Mouse (Mus musculus): ENCODE measurements at regions not wholly inside any gene's neighbourhood (a gene's known extent, or its start where the extent isn't known, plus 50 kb on each side); places are given as distances from the start of the nearest gene placed in this dataset.
"Not testable (repeated sequence)": the region's sequence is repeated elsewhere in the genome, so short reads cannot be mapped to it uniquely, and the experiment has no call there.

DNA sequence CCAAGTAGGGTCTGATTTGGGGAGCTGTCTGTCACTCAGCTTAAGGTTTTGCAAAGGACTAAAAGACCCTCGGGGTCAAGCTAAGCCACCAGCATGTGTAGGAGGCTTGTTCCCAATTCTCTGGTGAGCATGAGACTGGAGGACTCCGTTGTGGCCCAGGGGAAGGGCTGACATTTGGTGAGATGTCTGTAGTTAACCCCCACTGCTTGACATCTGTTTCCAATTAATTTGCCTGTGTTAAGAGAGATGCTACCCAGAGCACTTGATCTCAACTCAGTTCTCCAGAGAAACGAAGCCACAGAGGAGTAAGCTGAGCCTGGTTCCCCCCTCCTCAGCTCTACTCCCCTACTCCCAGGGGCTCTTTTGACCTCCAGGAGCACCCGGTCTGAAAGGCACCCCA, 100.2 kb upstream of the Top1 start:
- Histone ChIP-seq H3K4me3 (ENCODE audit: low read depth, low read length) (no peak overlapping the region), H3K27ac (ENCODE audit: low read length) (no peak overlapping the region), H3K4me2 (ENCODE audit: low read length) (no peak overlapping the region), H3K9me3 (replicated peaks; ENCODE audit: control insufficient read depth, low read length, poor library complexity, severe bottlenecking) (no peaks in the 10 kb centered on the region), H3K36me3 (ENCODE audit: control insufficient read depth, insufficient read depth, low read length) (no peaks in the 10 kb centered on the region), H3K4me1 (ENCODE audit: control insufficient read depth, insufficient read depth, low read length) (no peaks in the 10 kb centered on the region), H3K27me3 (ENCODE audit: control insufficient read depth, insufficient read depth, low read depth, low read length) (no peaks in the 10 kb centered on the region), H3K9ac (ENCODE audit: low read depth, low read length) (no peak overlapping the region)
- no peak for ATAC-seq
- 50% methylated on average over 4 of the region's 4 CpGs for WGBS

DNA sequence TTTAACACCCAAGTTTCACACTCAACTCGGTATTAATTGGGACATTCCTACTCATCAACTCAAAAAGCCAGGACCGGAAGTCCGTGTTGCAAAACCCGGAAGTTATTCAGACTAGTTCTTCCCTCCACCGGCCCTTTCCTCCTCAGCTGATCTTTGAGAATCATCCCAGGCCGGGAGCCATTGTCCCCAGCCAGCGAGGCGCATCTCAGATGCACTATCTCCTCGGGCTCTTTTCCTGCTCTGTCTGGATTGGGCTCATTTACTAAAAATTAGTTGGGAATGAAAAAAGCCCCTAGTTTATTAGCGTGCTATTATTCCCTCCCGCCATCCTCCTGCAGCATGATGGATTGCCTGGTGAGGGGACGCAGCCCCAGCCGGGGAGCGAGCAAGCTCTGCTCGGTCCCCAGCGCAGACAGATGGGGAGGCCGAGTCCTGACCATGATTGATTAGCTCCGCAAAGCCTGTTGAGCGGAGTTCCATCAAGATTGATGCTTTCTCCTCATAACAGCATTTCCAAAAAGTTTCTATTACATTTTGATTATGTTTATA, 93.5 kb upstream of the Top1 start:
- no peak overlapping the region for H3K9ac ChIP-seq (ENCODE audit: low read depth, low read length)
- H3K4me2 ChIP-seq (ENCODE audit: low read length), result no peak overlapping the region
- H3K27ac ChIP-seq (ENCODE audit: low read length), result no peak overlapping the region
- no peak overlapping the region for H3K4me3 ChIP-seq (ENCODE audit: low read depth, low read length)
- no peaks in the 10 kb centered on the region for H3K27me3 ChIP-seq (ENCODE audit: control insufficient read depth, insufficient read depth, low read depth, low read length)
- H3K36me3 ChIP-seq (ENCODE audit: control insufficient read depth, insufficient read depth, low read length), result no peaks in the 10 kb centered on the region
- 78% methylated on average over 19 of the region's 19 CpGs for WGBS
- no peak for ATAC-seq
- no peaks in the 10 kb centered on the region for H3K9me3 ChIP-seq (replicated peaks; ENCODE audit: control insufficient read depth, low read length, poor library complexity, severe bottlenecking)
- no peaks in the 10 kb centered on the region for H3K4me1 ChIP-seq (ENCODE audit: control insufficient read depth, insufficient read depth, low read length)

DNA sequence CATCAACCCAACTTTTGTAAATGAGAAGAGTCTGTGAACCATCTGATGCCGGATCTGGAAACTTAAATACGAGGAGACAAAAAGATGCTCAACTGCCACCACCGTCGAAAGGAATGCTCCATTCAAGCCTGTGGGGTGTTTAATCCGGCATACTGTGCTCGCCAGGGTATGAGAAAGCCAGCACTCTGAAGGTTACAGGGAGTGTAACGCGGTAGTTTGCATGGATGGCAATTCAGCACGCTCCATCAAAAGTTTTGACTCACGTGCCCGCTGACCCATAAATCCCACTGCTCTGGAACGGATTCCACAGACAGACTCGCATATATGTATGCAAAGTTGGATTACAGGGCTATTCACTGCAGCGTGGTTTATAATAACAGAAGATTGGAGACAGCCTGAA, 84.0 kb upstream of the Top1 start:
- H3K36me3 ChIP-seq (ENCODE audit: control insufficient read depth, insufficient read depth, low read length), result no peaks in the 10 kb centered on the region
- no peak for ATAC-seq
- no peaks in the 10 kb centered on the region; the same call in 1 of the 2 replicates for H3K27me3 ChIP-seq (ENCODE audit: control insufficient read depth, insufficient read depth, low read depth, low read length)
- H3K9me3 ChIP-seq (replicated peaks; ENCODE audit: control insufficient read depth, low read length, poor library complexity, severe bottlenecking), result no peaks in the 10 kb centered on the region
- H3K27ac ChIP-seq (ENCODE audit: low read length), result no peak overlapping the region
- H3K4me1 ChIP-seq (ENCODE audit: control insufficient read depth, insufficient read depth, low read length), result no peaks in the 10 kb centered on the region
- 16% methylated on average over 14 of the region's 14 CpGs for WGBS
- H3K9ac ChIP-seq (ENCODE audit: low read depth, low read length), result no peak overlapping the region
- no peak overlapping the region for H3K4me2 ChIP-seq (ENCODE audit: low read length)
- no peak overlapping the region for H3K4me3 ChIP-seq (ENCODE audit: low read depth, low read length)

DNA sequence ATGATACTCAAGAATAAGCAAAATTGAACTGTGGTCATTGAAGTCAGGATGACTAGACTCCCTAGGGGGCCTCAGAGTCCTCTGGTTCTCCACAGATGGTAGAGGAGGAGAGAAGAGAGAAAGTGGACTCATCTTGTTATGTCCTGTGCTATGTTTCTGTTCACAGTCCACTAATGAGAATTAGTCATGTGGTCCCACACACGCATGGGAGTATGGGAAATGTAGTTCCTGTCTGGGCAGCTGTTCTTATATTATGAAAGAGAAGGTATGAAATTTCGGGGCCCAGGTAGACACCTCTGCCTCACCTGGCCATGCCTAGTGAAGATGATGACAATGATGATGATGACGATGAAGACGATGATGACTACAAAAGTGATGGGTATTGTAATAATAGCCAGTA, 77.9 kb upstream of the Top1 start:
- H3K4me2 ChIP-seq (ENCODE audit: low read length), result no peak overlapping the region
- ATAC-seq, result no peak
- H3K9me3 ChIP-seq (replicated peaks; ENCODE audit: control insufficient read depth, low read length, poor library complexity, severe bottlenecking), result no peaks in the 10 kb centered on the region
- 98% methylated on average over 4 of the region's 4 CpGs for WGBS
- H3K27ac ChIP-seq (ENCODE audit: low read length), result no peak overlapping the region
- H3K27me3 ChIP-seq (ENCODE audit: control insufficient read depth, insufficient read depth, low read depth, low read length), result no peaks in the 10 kb centered on the region; the same call in 1 of the 2 replicates
- H3K36me3 ChIP-seq (ENCODE audit: control insufficient read depth, insufficient read depth, low read length), result no peaks in the 10 kb centered on the region
- H3K9ac ChIP-seq (ENCODE audit: low read depth, low read length), result no peak overlapping the region
- H3K4me1 ChIP-seq (ENCODE audit: control insufficient read depth, insufficient read depth, low read length), result no peaks in the 10 kb centered on the region
- no peak overlapping the region for H3K4me3 ChIP-seq (ENCODE audit: low read depth, low read length)

DNA sequence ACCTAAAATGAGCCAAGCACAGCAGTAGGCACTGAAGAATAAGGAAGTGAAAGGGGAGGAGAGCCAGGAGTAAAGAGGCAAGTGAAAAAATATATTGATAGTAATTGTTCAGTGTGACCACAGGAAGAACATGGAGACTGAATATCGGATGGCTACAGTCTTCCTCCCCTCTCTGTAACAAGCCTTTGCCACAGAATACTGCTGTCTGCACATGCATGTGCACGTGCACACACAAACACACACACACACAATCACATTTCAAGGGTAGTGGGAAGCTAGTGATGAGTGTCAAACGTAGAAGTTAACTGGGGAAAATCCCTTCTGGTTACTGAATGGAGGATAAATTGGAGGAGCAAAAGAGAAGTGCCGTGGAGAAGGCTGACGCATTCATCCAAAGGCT, 76.2 kb upstream of the Top1 start:
- no peak overlapping the region for H3K4me2 ChIP-seq (ENCODE audit: low read length)
- H3K9me3 ChIP-seq (replicated peaks; ENCODE audit: control insufficient read depth, low read length, poor library complexity, severe bottlenecking), result no peaks in the 10 kb centered on the region
- no peak overlapping the region for H3K4me3 ChIP-seq (ENCODE audit: low read depth, low read length)
- WGBS, result 80% methylated on average over 5 of the region's 5 CpGs
- H3K4me1 ChIP-seq (ENCODE audit: control insufficient read depth, insufficient read depth, low read length), result no peaks in the 10 kb centered on the region
- no peak for ATAC-seq
- H3K36me3 ChIP-seq (ENCODE audit: control insufficient read depth, insufficient read depth, low read length), result no peaks in the 10 kb centered on the region
- no peak overlapping the region for H3K9ac ChIP-seq (ENCODE audit: low read depth, low read length)
- no peak overlapping the region for H3K27ac ChIP-seq (ENCODE audit: low read length)
- no peaks in the 10 kb centered on the region for H3K27me3 ChIP-seq (ENCODE audit: control insufficient read depth, insufficient read depth, low read depth, low read length)

DNA sequence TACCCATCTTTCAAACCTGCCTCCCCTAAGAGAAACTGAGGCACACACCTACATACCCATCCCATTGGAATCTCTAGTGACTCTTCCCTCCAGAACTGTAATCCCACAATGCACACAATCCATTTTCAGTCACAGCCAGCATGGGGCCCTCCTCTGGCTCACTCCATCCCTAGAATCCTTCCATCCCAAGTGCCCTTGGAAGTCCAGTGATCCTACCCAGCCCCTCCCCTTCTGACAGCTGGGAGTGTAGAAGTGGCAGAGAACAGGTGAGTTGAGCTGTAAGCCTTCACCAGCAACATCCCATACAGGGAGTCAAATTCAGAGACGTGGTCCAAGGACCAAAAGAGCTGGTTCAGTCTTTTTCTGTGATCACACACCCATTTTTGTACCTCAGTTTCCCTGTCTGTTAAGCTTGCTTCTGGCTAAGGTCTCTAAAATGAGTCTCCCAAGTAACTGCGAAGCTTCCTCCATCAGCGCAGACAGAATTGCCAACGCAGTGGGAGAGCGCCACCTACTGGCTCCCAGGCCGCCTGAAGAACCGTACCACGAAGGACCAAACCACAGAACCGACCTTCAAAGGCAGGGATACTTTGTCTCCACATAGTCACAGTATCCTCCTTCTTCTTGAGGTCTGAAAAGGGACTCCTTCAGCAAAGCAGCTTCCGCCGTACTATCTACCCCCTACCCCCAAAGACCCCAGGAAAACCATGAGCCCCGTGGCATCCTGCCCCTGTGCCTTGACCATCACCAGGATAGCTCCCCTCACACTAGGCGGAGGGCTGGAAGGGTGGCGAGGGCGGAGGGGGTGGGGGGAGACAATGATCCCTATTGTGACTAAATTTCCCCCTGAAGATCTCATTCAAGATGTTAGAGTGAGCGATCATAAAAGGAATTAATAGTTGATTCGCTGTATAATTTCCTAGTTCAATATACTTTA, 67.0 kb upstream of the Top1 start:
- Histone ChIP-seq H3K4me2 (ENCODE audit: low read length) (peak overlapping the region; percentile 50), H3K4me1 (ENCODE audit: control insufficient read depth, insufficient read depth, low read length) (no peaks in the 10 kb centered on the region), H3K36me3 (ENCODE audit: control insufficient read depth, insufficient read depth, low read length) (no peaks in the 10 kb centered on the region), H3K27ac (ENCODE audit: low read length) (no peak overlapping the region), H3K9ac (ENCODE audit: low read depth, low read length) (no peak overlapping the region), H3K27me3 (ENCODE audit: control insufficient read depth, insufficient read depth, low read depth, low read length) (peaks cover 2% of the 10 kb centered on the region), H3K4me3 (ENCODE audit: low read depth, low read length) (peak overlapping the region; percentile 21; the same call in 1 of the 2 replicates), H3K9me3 (replicated peaks; ENCODE audit: control insufficient read depth, low read length, poor library complexity, severe bottlenecking) (no peaks in the 10 kb centered on the region)
- WGBS, result 10% methylated on average over 17 of the region's 17 CpGs
- ATAC-seq, result peak; percentile 67

DNA sequence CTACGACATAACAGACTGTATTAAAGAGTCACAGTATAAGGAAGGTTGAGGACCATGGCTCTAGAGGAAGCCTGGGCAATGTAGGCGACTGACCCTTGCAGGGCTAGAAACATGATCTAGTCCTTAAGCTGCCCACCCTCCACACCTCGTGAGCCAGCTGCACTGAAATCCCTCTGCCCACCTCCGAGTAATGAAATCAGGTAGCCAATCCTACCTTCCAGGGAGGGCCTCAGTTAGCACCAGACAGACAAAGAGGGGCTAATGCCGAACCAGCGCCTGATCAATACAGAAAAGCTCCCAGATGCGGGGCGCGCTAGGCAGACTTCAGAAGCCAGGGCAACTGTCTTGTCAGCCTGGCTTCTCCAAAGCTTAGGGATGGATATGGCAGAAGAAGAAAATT, 65.4 kb upstream of the Top1 start:
- ATAC-seq, result no peak
- H3K9ac ChIP-seq (ENCODE audit: low read depth, low read length), result no peak overlapping the region
- H3K36me3 ChIP-seq (ENCODE audit: control insufficient read depth, insufficient read depth, low read length), result no peaks in the 10 kb centered on the region
- WGBS, result 28% methylated on average over 9 of the region's 9 CpGs
- no peak overlapping the region for H3K4me3 ChIP-seq (ENCODE audit: low read depth, low read length)
- H3K4me2 ChIP-seq (ENCODE audit: low read length), result no peak overlapping the region
- H3K27ac ChIP-seq (ENCODE audit: low read length), result no peak overlapping the region
- H3K27me3 ChIP-seq (ENCODE audit: control insufficient read depth, insufficient read depth, low read depth, low read length), result peaks cover 2% of the 10 kb centered on the region
- H3K9me3 ChIP-seq (replicated peaks; ENCODE audit: control insufficient read depth, low read length, poor library complexity, severe bottlenecking), result no peaks in the 10 kb centered on the region
- peaks cover 7% of the 10 kb centered on the region for H3K4me1 ChIP-seq (ENCODE audit: control insufficient read depth, insufficient read depth, low read length)

DNA sequence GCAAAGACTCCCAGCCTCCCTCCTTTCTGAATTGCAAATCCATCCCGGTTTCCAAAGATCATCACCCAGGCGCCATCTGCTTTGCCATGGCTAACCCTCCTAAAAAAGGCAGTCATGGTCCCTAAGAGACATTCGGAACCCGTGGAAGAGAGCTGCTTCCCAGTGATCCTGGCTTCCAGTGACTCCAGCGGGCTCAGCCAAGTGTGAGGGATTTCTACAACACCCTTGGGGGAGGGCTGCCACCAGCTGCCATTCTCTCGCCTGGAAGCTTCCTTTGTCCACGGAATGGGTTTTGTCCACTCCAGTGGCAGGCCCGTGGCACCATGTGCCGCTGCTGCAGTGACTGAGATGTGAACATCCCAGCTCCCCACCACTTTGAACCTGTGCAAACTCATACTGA, 64.7 kb upstream of the Top1 start:
- no peak for ATAC-seq
- no peak overlapping the region for H3K4me2 ChIP-seq (ENCODE audit: low read length)
- peaks cover 2% of the 10 kb centered on the region; the same call in 1 of the 2 replicates for H3K27me3 ChIP-seq (ENCODE audit: control insufficient read depth, insufficient read depth, low read depth, low read length)
- WGBS, result 5% methylated on average over 9 of the region's 9 CpGs
- H3K9me3 ChIP-seq (replicated peaks; ENCODE audit: control insufficient read depth, low read length, poor library complexity, severe bottlenecking), result no peaks in the 10 kb centered on the region
- H3K27ac ChIP-seq (ENCODE audit: low read length), result no peak overlapping the region
- H3K4me1 ChIP-seq (ENCODE audit: control insufficient read depth, insufficient read depth, low read length), result peaks cover 7% of the 10 kb centered on the region
- H3K36me3 ChIP-seq (ENCODE audit: control insufficient read depth, insufficient read depth, low read length), result no peaks in the 10 kb centered on the region
- no peak overlapping the region for H3K4me3 ChIP-seq (ENCODE audit: low read depth, low read length)
- no peak overlapping the region for H3K9ac ChIP-seq (ENCODE audit: low read depth, low read length)

DNA sequence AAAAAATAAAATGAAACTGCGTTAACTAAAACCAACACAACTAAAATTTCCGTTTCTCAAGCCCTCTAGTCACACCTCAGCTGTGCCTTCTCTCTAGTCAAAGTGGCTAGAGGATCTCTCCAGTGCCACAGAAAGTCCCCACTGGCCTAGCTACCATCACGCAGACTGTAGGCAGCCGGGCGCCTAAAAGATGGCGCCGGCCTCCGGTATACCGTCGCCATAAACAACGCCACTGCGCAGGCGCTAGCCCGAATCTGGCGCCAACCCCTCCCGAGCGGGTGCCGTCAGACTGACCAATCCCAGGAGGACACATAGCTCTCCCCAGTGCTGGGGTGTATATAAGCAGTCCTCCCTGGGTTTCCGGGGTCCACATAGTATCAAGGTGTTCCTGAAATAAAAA, 62.7 kb upstream of the Top1 start:
- H3K4me2 ChIP-seq (ENCODE audit: low read length); H3K4me3 ChIP-seq (ENCODE audit: low read depth, low read length); H3K9me3 ChIP-seq (replicated peaks; ENCODE audit: control insufficient read depth, low read length, poor library complexity, severe bottlenecking); H3K27me3 ChIP-seq (ENCODE audit: control insufficient read depth, insufficient read depth, low read depth, low read length); H3K4me1 ChIP-seq (ENCODE audit: control insufficient read depth, insufficient read depth, low read length); ATAC-seq; H3K36me3 ChIP-seq (ENCODE audit: control insufficient read depth, insufficient read depth, low read length); H3K27ac ChIP-seq (ENCODE audit: low read length); H3K9ac ChIP-seq (ENCODE audit: low read depth, low read length): not testable (repeated sequence)
- WGBS, result 98% methylated on average over 19 of the region's 19 CpGs
